Mouse (Mus musculus): ENCODE results near the gene Ccdc43.

GRCm38 (mm10) chr11:102744746-102745145 is 47.2 kb upstream of the Ccdc43 start:
- TF ChIP-seq POLR2A (IDR thresholded peaks at IDR 0.05; ENCODE audit: borderline replicate concordance, extremely low read depth, insufficient read depth, insufficient read length, poor library complexity, severe bottlenecking) (no peak), CTCF (IDR thresholded peaks at IDR 0.05; ENCODE audit: borderline replicate concordance, extremely low read depth, insufficient read depth, insufficient read length) (no peak)
